Mouse (Mus musculus) heart, postnatal 0 days (tissue): ENCODE measurements around the gene Angptl8.

Experiments
- CTCF ChIP-seq: IDR thresholded peaks from 2 replicates; pipeline ENCODE4 v1.5.1; 2016; ENCODE audit warnings: antibody characterized with exemption, control low read depth, low read depth
- EP300 ChIP-seq: IDR thresholded peaks from 2 replicates; pipeline ENCODE4 v1.6.1; 2016; ENCODE audit warnings: antibody characterized with exemption, low read depth

- peak; percentile 22; the same call in 1 of the 2 replicates for TF ChIP-seq CTCF
- peak; percentile 82 for TF ChIP-seq EP300
Observed at GRCm38 (mm10) chr9:21858084-21858483, 22.8 kb downstream of the Angptl8 start.
